Mouse (Mus musculus) liver, embryonic 13.5 days (tissue): ENCODE data around the gene Borcs8. TPM values are rescaled to one million over a fixed set of nuclear protein-coding genes. Genes with fewer than 3 reads are reported as not detected.

ENCODE experiments used
- ATAC-seq: fragments of 200-750 bp; cut with Nextera tagmentation; 2 replicates; pipeline ENCODE4 v1.8.0; 2017; ENCODE audit warnings: low read depth, mild to moderate bottlenecking, moderate number of reproducible peaks, moderate library complexity
- DNase-seq: peaks from one replicate; pipeline ENCODE4 v3.0.0; 2022
- H3K27ac ChIP-seq: fragments of 300-500 bp; sonication (generic); 2 replicates; pipeline ENCODE4 v1.5.1; 2015; ENCODE audit warnings: moderate library complexity, mild to moderate bottlenecking, inconsistent platforms
- H3K27me3 ChIP-seq: fragments of 300-500 bp; sonication (generic); 2 replicates; pipeline ENCODE4 v1.6.1; 2015; ENCODE audit warnings: mild to moderate bottlenecking, inconsistent platforms
- H3K36me3 ChIP-seq: fragments of 300-500 bp; sonication (generic); 2 replicates; pipeline ENCODE4 v1.6.1; 2015; ENCODE audit warnings: mild to moderate bottlenecking, inconsistent platforms
- H3K4me1 ChIP-seq: fragments of 300-500 bp; sonication (generic); replicated peaks from 2 replicates; pipeline ENCODE4 v1.6.1; 2015; ENCODE audit warnings: inconsistent platforms
- H3K4me2 ChIP-seq: fragments of 300-500 bp; sonication (generic); 2 replicates; pipeline ENCODE4 v1.6.1; 2015; ENCODE audit warnings: inconsistent platforms, mild to moderate bottlenecking, moderate library complexity
- H3K4me3 ChIP-seq: fragments of 300-500 bp; sonication (generic); replicated peaks from 2 replicates; pipeline ENCODE4 v1.5.1; 2015; ENCODE audit warnings: mild to moderate bottlenecking, inconsistent platforms
- H3K9ac ChIP-seq: fragments of 300-500 bp; sonication (generic); 2 replicates; pipeline ENCODE4 v1.6.1; 2015; ENCODE audit warnings: mild to moderate bottlenecking, inconsistent platforms
- H3K9me3 ChIP-seq: fragments of 300-500 bp; sonication (generic); replicated peaks from 2 replicates; pipeline ENCODE4 v1.6.1; 2016; ENCODE audit warnings: inconsistent platforms
- WGBS: fragments of 180-500 bp; shearing (Covaris S2); methylation state at CpG from one replicate; pipeline ENCODE4 v1.1.7; 2015; ENCODE audit not compliant: insufficient replicate concordance; 5-methylcytosine and 5-hydroxymethylcytosine counted together
- microRNA-seq: library from miRNA; unstranded; fragments of <30 nt; microRNA quantifications from one replicate; pipeline ENCODE4, GENCODE M21; 2016
- polyA plus RNA-seq: library from polyadenylated mRNA; unstranded; fragments of >200 nt; fragmentation: Nextera tagmentation; extraction: Ambion mirVana; gene quantifications from 2 replicates; pipeline ENCODE4 v1.2.1, GENCODE M21; 2015

The Borcs8 gene
- polyA plus RNA-seq, 1 experiment from 2014 or later, result 25.8 TPM

- Histone ChIP-seq H3K27ac (peak overlapping the region; percentile 78), H3K9ac (peak overlapping the region; percentile 35; the same call in 1 of the 2 replicates), H3K27me3 (no peaks in the 10 kb centered on the region), H3K36me3 (peaks cover 52% of the 10 kb centered on the region), H3K4me3 (no peak overlapping the region), H3K9me3 (no peaks in the 10 kb centered on the region), H3K4me2 (peak overlapping the region; percentile 49), H3K4me1 (peaks cover 42% of the 10 kb centered on the region)
- DNase-seq (no peak), ATAC-seq (no peak)
- WGBS, result 70% methylated on average over 2 of the region's 2 CpGs
Measured at GRCm38 (mm10) chr8:70181903-70182252, 42.6 kb downstream of the Borcs8 start.

DNA sequence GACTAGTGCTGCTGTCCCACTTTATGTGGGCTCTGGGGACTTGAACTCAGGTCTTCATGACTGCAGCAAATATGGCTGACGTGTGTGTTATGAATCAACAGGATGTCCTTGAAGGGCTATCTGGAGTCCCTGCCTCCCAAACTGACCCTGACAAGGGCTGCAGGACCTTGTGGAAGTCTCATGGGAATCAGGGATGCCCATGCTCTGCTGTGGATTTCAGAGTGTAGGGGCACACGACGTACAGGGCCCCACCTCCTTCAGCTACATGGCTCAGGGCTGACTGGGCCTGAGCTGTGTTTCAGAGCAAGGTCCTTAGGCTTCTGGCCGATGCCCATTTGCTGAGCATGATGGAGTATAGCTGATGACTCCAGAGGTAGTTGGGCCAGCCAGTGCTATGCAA is 43.9 kb downstream of the Borcs8 start:
- Histone ChIP-seq H3K4me2 (no peak overlapping the region), H3K4me3 (no peak overlapping the region), H3K4me1 (peaks cover 42% of the 10 kb centered on the region), H3K9ac (peak overlapping the region; percentile 17; the same call in 1 of the 2 replicates), H3K27me3 (no peaks in the 10 kb centered on the region), H3K9me3 (no peaks in the 10 kb centered on the region), H3K27ac (0 out of 2 replicates have a peak overlapping the region, but pooled peaks have one; percentile 39), H3K36me3 (peaks cover 52% of the 10 kb centered on the region)
- WGBS, result 69% methylated on average over 4 of the region's 4 CpGs
- no peak for ATAC-seq
- no peak for DNase-seq

GRCm38 (mm10) chr8:70188707-70189106 is 49.4 kb downstream of the Borcs8 start:
- no peak overlapping the region for H3K4me2 ChIP-seq
- no peak for ATAC-seq
- H3K9ac ChIP-seq, result no peak overlapping the region
- H3K9me3 ChIP-seq, result no peaks in the 10 kb centered on the region
- 52% methylated on average over 7 of the region's 7 CpGs for WGBS
- H3K4me3 ChIP-seq, result no peak overlapping the region
- peaks cover 58% of the 10 kb centered on the region for H3K36me3 ChIP-seq
- H3K27ac ChIP-seq, result no peak overlapping the region
- peaks cover 12% of the 10 kb centered on the region for H3K4me1 ChIP-seq
- no peak for DNase-seq
- no peaks in the 10 kb centered on the region for H3K27me3 ChIP-seq

DNA sequence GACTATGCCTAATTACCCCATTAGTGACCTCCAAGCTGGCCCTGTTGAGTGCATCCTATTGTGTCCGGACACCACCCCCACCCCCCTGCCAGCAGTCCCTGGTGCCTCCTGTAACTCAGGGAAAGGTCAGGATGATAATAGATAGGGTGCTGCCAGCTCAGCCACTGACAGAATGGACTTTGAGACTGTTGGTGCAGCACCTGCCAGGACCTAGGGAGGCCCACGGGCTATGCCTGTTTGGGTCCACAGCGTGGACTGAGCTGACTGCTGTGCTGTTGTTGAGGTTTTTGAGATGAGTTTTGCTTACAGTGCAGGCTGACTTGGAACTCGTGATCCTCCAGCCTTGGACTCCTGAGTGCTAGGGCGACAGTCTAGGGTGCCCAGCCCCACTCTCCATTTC is 53.9 kb downstream of the Borcs8 start:
- no peaks in the 10 kb centered on the region for H3K27me3 ChIP-seq
- H3K4me3 ChIP-seq, result no peak overlapping the region
- WGBS, result 71% methylated on average over 5 of the region's 5 CpGs
- no peak overlapping the region for H3K4me2 ChIP-seq
- H3K27ac ChIP-seq, result peak overlapping the region; percentile 12
- ATAC-seq (peak; percentile 26; the same call in 1 of the 2 replicates), DNase-seq (no peak)
- H3K9ac ChIP-seq, result no peak overlapping the region
- H3K36me3 ChIP-seq, result peaks cover 46% of the 10 kb centered on the region
- H3K4me1 ChIP-seq, result peaks cover 41% of the 10 kb centered on the region
- no peaks in the 10 kb centered on the region for H3K9me3 ChIP-seq

GRCm38 (mm10) chr8:70194191-70194590 is 54.9 kb downstream of the Borcs8 start:
- no peak overlapping the region for H3K9ac ChIP-seq
- no peaks in the 10 kb centered on the region for H3K27me3 ChIP-seq
- peaks cover 38% of the 10 kb centered on the region for H3K36me3 ChIP-seq
- 80% methylated on average over 3 of the region's 3 CpGs for WGBS
- no peak overlapping the region for H3K4me3 ChIP-seq
- no peaks in the 10 kb centered on the region for H3K9me3 ChIP-seq
- no peak overlapping the region for H3K4me2 ChIP-seq
- H3K4me1 ChIP-seq, result peaks cover 47% of the 10 kb centered on the region
- DNase-seq (no peak), ATAC-seq (no peak)
- no peak overlapping the region for H3K27ac ChIP-seq

- WGBS, result 66% methylated on average over 2 of the region's 2 CpGs
- no peak overlapping the region for H3K4me2 ChIP-seq
- peaks cover 63% of the 10 kb centered on the region for H3K4me1 ChIP-seq
- ATAC-seq (no peak), DNase-seq (no peak)
- H3K27me3 ChIP-seq, result no peaks in the 10 kb centered on the region
- H3K27ac ChIP-seq, result no peak overlapping the region
- H3K36me3 ChIP-seq, result peaks cover 27% of the 10 kb centered on the region
- no peak overlapping the region for H3K4me3 ChIP-seq
- no peak overlapping the region for H3K9ac ChIP-seq
- H3K9me3 ChIP-seq, result no peaks in the 10 kb centered on the region
Measured at GRCm38 (mm10) chr8:70195762-70196161, 56.5 kb downstream of the Borcs8 start.

Small RNA genes lying within 50 kb of the gene (microRNA-seq; reads per million reads assigned to microRNA genes)
- gene Mir7066, result not detected

Other genes starting within 250 kb of the Borcs8 start
- 2.4 and 2.5 TPM in 2 replicates for gene Tssk6, start 237.3 kb upstream of the Borcs8 start, polyA plus RNA-seq
- 109 and 114 TPM in 2 replicates for gene Ndufa13, start 236.9 kb upstream of the Borcs8 start, polyA plus RNA-seq
- 0.74 and 0.81 TPM in 2 replicates for gene Yjefn3, start 236.8 kb upstream of the Borcs8 start, polyA plus RNA-seq
- gene Gatad2a, start 143.1 kb upstream of the Borcs8 start, polyA plus RNA-seq, result 27.1 and 27.8 TPM in 2 replicates
- gene Mau2, start 96.8 kb upstream of the Borcs8 start, polyA plus RNA-seq, result 22.7 and 26.6 TPM in 2 replicates
- 20.2 and 21.7 TPM in 2 replicates for gene Sugp1, start 96.7 kb upstream of the Borcs8 start, polyA plus RNA-seq
- gene Tm6sf2, start 66.6 kb upstream of the Borcs8 start, polyA plus RNA-seq, result 0.98 and 1.1 TPM in 2 replicates
- 0.05 and 0.51 TPM in 2 replicates for gene Hapln4, start 56.0 kb upstream of the Borcs8 start, polyA plus RNA-seq
- gene Ncan, start 18.6 kb upstream of the Borcs8 start, polyA plus RNA-seq, result 0.07 and 0.13 TPM in 2 replicates
- 26.2 and 28.5 TPM in 2 replicates for gene Nr2c2ap, start 8.2 kb upstream of the Borcs8 start, polyA plus RNA-seq
- 6.6 and 7.1 TPM in 2 replicates for gene Rfxank, start 345 bp upstream of the Borcs8 start, polyA plus RNA-seq
- gene Mef2b, start 212 bp downstream of the Borcs8 start, polyA plus RNA-seq, result 0.08 and 0.17 TPM in 2 replicates
- 27.8 and 31.4 TPM in 2 replicates for gene Tmem161a, start 32.9 kb downstream of the Borcs8 start, polyA plus RNA-seq
- 3.5 and 5.0 TPM in 2 replicates for gene Slc25a42, start 72.8 kb downstream of the Borcs8 start, polyA plus RNA-seq
- 12.4 and 14.3 TPM in 2 replicates for gene Sugp2, start 94.7 kb downstream of the Borcs8 start, polyA plus RNA-seq
- 17.4 and 18.9 TPM in 2 replicates for gene Armc6, start 95.0 kb downstream of the Borcs8 start, polyA plus RNA-seq
- gene Homer3, start 143.3 kb downstream of the Borcs8 start, polyA plus RNA-seq, result 8.6 and 9.4 TPM in 2 replicates
- 32.4 and 34.1 TPM in 2 replicates for gene Ddx49, start 163.0 kb downstream of the Borcs8 start, polyA plus RNA-seq
- gene Cope, start 163.0 kb downstream of the Borcs8 start, polyA plus RNA-seq, result 170 and 197 TPM in 2 replicates
- gene Cers1, start 176.3 kb downstream of the Borcs8 start, polyA plus RNA-seq, result 0.15 and 0.30 TPM in 2 replicates
- gene Gdf1, start 190.3 kb downstream of the Borcs8 start, polyA plus RNA-seq, result 0.17 and 0.29 TPM in 2 replicates
- gene Upf1, start 213.8 kb downstream of the Borcs8 start, polyA plus RNA-seq, result 11.5 and 12.8 TPM in 2 replicates
- 0.48 and 0.58 TPM in 2 replicates for gene Comp, start 234.1 kb downstream of the Borcs8 start, polyA plus RNA-seq